Mouse (Mus musculus): ENCODE data around the gene Tle3. TPM values are rescaled to one million over a fixed set of nuclear protein-coding genes. Genes with fewer than 3 reads are reported as not detected.

Tle3 gene
- polyA plus RNA-seq, 1 experiment = 41.6 TPM

GRCm38 (mm10) chr9:61368567-61369240, 3.5 kb upstream of the Tle3 start:
- Histone ChIP-seq H3K4me3 (ENCODE audit: insufficient read depth, low read length) (peak overlapping the region; percentile 30; the same call in 1 of the 2 replicates), H3K27ac (ENCODE audit: insufficient read depth, low read depth, low read length) (peak overlapping the region; percentile 25; the same call in 1 of the 2 replicates), H3K4me1 (ENCODE audit: control insufficient read depth, insufficient read depth, low read length) (peaks cover 24% of the 10 kb centered on the region)
- no peak for TF ChIP-seq CTCF (IDR thresholded peaks at IDR 0.05; ENCODE audit: low read depth, low read length)
- TF ChIP-seq POLR2A (IDR thresholded peaks at IDR 0.05; ENCODE audit: borderline replicate concordance, low read depth, low read length) = no peak

- TF ChIP-seq POLR2A (IDR thresholded peaks at IDR 0.05; ENCODE audit: borderline replicate concordance, low read depth, low read length) (no peak), CTCF (IDR thresholded peaks at IDR 0.05; ENCODE audit: low read depth, low read length) (no peak)
- H3K4me3 ChIP-seq (ENCODE audit: insufficient read depth, low read length) = peak overlapping the region; percentile 30
- H3K4me1 ChIP-seq (ENCODE audit: control insufficient read depth, insufficient read depth, low read length) = peaks cover 22% of the 10 kb centered on the region
- no peak overlapping the region for H3K27ac ChIP-seq (ENCODE audit: insufficient read depth, low read depth, low read length)
These were observed 2.6 kb upstream of the Tle3 start for GRCm38 (mm10) chr9:61369316-61370273.

DNA sequence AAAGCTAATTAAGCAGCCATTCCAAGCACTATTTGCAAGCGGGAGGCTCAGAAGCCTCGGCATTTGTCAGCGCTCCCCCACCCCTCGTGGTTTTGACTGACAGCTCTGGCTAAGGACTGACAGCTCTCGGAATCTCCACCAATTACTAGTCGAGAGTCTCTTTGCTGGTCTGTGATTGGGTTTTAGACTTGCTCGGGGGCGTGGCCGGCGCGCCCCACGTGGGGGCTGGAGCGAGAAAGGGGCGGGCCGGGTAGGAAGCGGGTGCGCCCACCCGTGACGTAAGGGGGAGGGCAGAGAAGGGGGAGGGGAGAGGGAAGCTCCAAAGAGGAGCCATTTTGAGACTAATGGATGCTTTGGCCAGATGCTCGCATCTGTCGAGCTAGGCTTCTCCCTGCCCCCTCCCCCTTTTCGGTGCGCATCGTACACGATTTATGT, 1.7 kb upstream of the Tle3 start:
- Histone ChIP-seq H3K27ac (ENCODE audit: insufficient read depth, low read depth, low read length) (peak overlapping the region; percentile 74), H3K4me3 (ENCODE audit: insufficient read depth, low read length) (peak overlapping the region; percentile 61), H3K4me1 (ENCODE audit: control insufficient read depth, insufficient read depth, low read length) (peaks cover 26% of the 10 kb centered on the region)
- TF ChIP-seq CTCF (IDR thresholded peaks at IDR 0.05; ENCODE audit: low read depth, low read length) = no peak
- peak; percentile 45; the same call in 1 of the 2 replicates for TF ChIP-seq POLR2A (IDR thresholded peaks at IDR 0.05; ENCODE audit: borderline replicate concordance, low read depth, low read length)

DNA sequence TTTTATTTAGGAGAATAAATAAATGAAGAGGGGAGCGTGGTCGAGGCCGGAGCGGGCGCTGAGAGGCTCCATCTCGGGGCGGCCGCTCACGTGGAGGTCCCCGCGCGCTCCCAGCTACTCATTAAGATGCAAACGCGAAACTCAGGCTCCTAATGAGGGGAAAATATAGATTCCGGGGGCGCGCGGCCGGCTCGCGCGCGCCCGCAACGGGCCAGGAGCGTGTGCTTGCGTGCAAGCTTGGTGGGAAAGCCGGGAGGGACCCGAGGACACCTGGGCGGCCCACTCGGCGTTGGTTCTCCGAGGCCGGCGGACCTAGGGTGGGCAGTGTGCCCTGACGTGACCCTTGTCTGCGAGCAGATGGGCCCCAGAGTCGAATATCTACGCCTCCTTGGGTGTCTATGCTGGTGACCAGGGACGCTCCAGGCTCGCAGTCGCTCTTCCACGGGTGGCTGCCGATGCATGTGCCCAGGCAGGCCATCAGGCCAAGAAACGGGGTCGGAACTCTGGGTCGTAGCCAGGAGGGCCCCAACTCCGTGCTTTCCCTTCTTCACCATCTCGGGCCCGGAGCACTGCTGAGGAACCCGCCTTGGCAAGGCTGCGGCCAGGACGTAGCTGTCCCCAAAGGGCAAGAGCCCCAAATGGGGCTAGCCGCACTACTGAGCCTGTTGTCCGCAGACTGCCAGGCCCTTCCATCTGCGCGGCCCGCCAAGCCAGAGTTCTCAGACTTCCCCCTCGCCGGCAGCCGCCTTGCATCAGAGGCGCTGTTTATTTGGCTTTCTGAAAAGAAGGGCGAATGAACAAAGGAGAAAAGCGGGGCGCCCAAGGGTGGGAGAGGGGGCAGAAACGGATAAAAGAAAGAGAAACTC, 1.0 kb upstream of the Tle3 start:
- Histone ChIP-seq H3K27ac (ENCODE audit: insufficient read depth, low read depth, low read length) (peak overlapping the region; percentile 74), H3K4me3 (ENCODE audit: insufficient read depth, low read length) (peak overlapping the region; percentile 61), H3K4me1 (ENCODE audit: control insufficient read depth, insufficient read depth, low read length) (peaks cover 33% of the 10 kb centered on the region)
- no peak for TF ChIP-seq CTCF (IDR thresholded peaks at IDR 0.05; ENCODE audit: low read depth, low read length)
- TF ChIP-seq POLR2A (IDR thresholded peaks at IDR 0.05; ENCODE audit: borderline replicate concordance, low read depth, low read length) = no peak

DNA sequence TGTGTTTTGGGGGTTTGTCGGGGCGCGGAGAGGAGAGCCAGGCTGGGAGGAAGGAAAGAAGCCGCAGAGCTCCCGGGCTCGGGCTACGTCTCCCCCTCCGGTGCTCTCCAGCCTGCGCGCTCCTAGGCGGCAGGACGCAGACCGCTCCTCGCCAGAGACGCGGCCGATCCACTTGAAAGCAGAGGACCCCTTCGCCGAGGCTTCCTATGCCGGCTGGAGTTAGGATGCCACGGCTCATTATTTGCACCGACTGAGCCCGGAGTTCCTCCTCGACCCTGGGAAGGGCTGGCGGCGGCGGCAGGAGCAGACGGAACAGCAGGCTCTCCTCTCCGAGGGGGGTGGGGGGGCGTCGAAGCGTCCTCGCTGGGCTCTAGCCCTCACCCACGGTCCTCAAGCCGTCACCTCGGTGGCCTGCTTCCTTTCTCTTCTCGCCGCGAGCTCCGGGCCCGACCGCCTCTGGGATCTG, 377 bp downstream of the Tle3 start:
- peak overlapping the region; percentile 86 for H3K27ac ChIP-seq (ENCODE audit: insufficient read depth, low read depth, low read length)
- TF ChIP-seq POLR2A (IDR thresholded peaks at IDR 0.05; ENCODE audit: borderline replicate concordance, low read depth, low read length) (no peak), CTCF (IDR thresholded peaks at IDR 0.05; ENCODE audit: low read depth, low read length) (no peak)
- peak overlapping the region; percentile 80 for H3K4me3 ChIP-seq (ENCODE audit: insufficient read depth, low read length)
- H3K4me1 ChIP-seq (ENCODE audit: control insufficient read depth, insufficient read depth, low read length) = peaks cover 43% of the 10 kb centered on the region

DNA sequence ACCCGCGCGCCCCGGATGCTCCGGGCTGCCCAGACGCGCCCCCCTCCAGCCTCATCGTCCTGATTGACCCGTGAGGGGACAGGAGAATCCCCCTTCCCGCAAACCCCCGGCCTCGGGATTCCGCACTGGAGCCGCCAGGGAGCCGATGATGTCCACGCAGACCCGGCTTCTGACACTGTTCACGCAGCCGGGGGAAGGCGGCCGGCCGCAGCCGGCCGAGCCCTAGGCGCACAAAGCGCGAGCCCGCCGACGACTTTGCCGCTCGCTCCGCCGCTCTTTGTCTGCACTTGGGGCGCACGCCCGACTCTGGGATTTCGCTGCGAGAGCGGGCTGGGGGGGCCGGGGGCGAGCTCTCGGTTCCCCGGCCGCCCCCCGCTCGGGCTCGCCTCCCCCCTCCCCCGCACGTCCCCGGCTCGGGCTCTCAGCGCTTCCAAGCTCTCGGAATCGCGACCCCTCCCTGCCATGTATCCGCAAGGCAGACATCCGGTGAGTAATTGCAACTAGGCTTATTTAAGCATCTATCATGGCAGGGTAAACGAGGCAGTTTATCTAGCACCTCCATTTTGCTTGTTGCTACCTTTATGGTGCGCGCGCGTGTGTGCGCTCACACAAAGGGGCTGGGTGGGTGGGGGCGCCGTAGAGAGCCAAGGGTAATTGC, 939 bp downstream of the Tle3 start:
- H3K4me1 ChIP-seq (ENCODE audit: control insufficient read depth, insufficient read depth, low read length) = peaks cover 42% of the 10 kb centered on the region

DNA sequence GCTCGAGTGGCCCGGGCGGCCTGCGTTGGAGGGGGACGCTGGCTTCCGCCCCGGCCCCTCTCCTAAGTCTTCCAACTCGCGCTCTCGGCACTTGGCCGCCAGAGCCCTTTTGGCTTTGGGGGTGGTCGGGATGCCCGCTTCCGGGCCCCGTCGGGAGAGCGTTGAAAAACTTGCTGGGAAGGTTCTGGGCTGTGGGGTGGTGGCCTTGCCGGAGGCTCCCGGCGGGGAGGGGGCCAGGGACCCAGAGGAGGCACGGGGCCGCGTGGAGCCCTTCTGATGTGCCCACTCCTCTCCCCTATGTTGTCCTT, 1.4 kb downstream of the Tle3 start:
- H3K27ac ChIP-seq (ENCODE audit: insufficient read depth, low read depth, low read length) = no peak overlapping the region
- H3K4me3 ChIP-seq (ENCODE audit: insufficient read depth, low read length) = peak overlapping the region; percentile 80
- no peak for TF ChIP-seq CTCF (IDR thresholded peaks at IDR 0.05; ENCODE audit: low read depth, low read length)
- no peak for TF ChIP-seq POLR2A (IDR thresholded peaks at IDR 0.05; ENCODE audit: borderline replicate concordance, low read depth, low read length)
- H3K4me1 ChIP-seq (ENCODE audit: control insufficient read depth, insufficient read depth, low read length) = peaks cover 39% of the 10 kb centered on the region

More for the DNA sequence above, 939 bp downstream of the Tle3 start:
- peak overlapping the region; percentile 86 for H3K27ac ChIP-seq (ENCODE audit: insufficient read depth, low read depth, low read length)
- no peak for TF ChIP-seq CTCF (IDR thresholded peaks at IDR 0.05; ENCODE audit: low read depth, low read length)
- no peak for TF ChIP-seq POLR2A (IDR thresholded peaks at IDR 0.05; ENCODE audit: borderline replicate concordance, low read depth, low read length)
- H3K4me3 ChIP-seq (ENCODE audit: insufficient read depth, low read length) = peak overlapping the region; percentile 80

DNA sequence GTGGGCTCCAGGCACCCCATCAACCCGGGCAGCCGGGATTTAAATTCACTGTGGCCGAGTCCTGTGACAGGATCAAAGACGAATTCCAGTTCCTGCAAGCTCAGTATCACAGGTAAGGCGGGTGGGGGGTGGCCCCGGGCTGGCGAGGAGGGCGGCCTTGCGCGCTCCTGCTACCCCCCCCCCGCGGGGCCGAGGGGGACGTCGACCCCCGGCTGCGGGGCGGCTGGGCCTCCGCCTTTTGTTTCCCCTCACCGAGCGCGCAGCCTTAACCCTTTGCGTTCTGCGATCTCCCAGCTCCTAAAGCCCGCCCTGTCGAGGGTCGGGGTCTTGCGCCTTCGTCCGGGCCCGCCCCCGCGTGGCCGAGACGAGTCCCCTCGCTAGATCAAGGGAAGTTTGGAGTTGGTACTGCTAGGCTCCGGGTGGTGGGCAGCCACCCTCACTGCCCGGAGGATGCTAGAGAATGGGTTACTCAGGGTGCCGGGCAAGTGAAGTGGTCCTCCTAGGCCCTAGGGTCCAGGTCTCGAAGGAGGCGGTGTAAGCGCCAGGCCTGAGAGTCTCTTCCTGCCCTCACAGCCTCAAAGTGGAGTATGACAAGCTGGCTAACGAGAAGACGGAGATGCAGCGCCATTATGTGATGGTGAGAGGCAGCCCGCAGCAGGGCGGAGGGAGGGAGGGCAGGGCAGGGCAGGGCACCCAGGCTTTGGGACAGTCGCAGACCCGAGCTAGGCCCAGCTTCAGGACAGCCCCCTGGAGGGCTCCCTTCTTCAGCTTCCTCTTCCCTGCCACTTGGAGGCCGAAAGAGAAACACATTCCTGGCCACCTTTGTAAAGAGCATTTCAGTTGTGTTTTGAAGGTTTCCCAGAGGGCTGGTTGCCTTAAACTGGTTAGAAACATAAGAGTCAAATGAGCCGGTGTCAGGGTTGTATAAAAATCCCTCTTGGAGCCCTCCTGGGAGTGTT, 2.1 kb downstream of the Tle3 start:
- Histone ChIP-seq H3K4me1 (ENCODE audit: control insufficient read depth, insufficient read depth, low read length) (peaks cover 34% of the 10 kb centered on the region), H3K27ac (ENCODE audit: insufficient read depth, low read depth, low read length) (no peak overlapping the region), H3K4me3 (ENCODE audit: insufficient read depth, low read length) (peak overlapping the region; percentile 80)
- no peak for TF ChIP-seq CTCF (IDR thresholded peaks at IDR 0.05; ENCODE audit: low read depth, low read length)

Data from bone marrow macrophage, adult 2 months (primary cell).